Mouse (Mus musculus) heart, embryonic 13.5 days (tissue): ENCODE measurements around the gene Nob1. TPM values are rescaled to one million over a fixed set of nuclear protein-coding genes. Genes with fewer than 3 reads are reported as not detected.

Source experiments
- ATAC-seq: fragments of 200-750 bp; cut with Nextera tagmentation; 2 replicates; pipeline ENCODE4 v1.8.0; 2017; ENCODE audit warnings: moderate TSS enrichment; ENCODE audit not compliant: insufficient number of reproducible peaks, low FRiP score, low TSS enrichment; ENCODE audit errors: extremely low read depth
- H3K27ac ChIP-seq: fragments of 300-500 bp; sonication (generic); replicated peaks from 2 replicates; pipeline ENCODE4 v1.5.1; 2015; ENCODE audit warnings: moderate library complexity, mild to moderate bottlenecking, inconsistent platforms
- H3K27me3 ChIP-seq: fragments of 300-500 bp; sonication (generic); replicated peaks from 2 replicates; pipeline ENCODE4 v1.6.1; 2015; ENCODE audit warnings: mild to moderate bottlenecking, inconsistent platforms
- H3K36me3 ChIP-seq: fragments of 300-500 bp; sonication (generic); 2 replicates; pipeline ENCODE4 v1.6.1; 2015; ENCODE audit warnings: mild to moderate bottlenecking, inconsistent platforms
- H3K4me1 ChIP-seq: fragments of 300-500 bp; sonication (generic); 2 replicates; pipeline ENCODE4 v1.6.1; 2015; ENCODE audit warnings: inconsistent platforms
- H3K4me2 ChIP-seq: fragments of 300-500 bp; sonication (generic); 2 replicates; pipeline ENCODE4 v1.6.1; 2015; ENCODE audit warnings: inconsistent platforms, mild to moderate bottlenecking, moderate library complexity
- H3K4me3 ChIP-seq: fragments of 300-500 bp; sonication (generic); 2 replicates; pipeline ENCODE4 v1.5.1; 2015; ENCODE audit warnings: moderate library complexity, mild to moderate bottlenecking, inconsistent platforms
- H3K9ac ChIP-seq: fragments of 300-500 bp; sonication (generic); 2 replicates; pipeline ENCODE4 v1.6.1; 2015; ENCODE audit warnings: inconsistent platforms, mild to moderate bottlenecking, moderate library complexity
- H3K9me3 ChIP-seq: fragments of 300-500 bp; sonication (generic); 2 replicates; pipeline ENCODE4 v1.6.1; 2016; ENCODE audit warnings: inconsistent platforms
- WGBS: fragments of 180-500 bp; shearing (Covaris S2); methylation state at CpG from one replicate; pipeline ENCODE4 v1.1.7; 2015; ENCODE audit warnings: mixed read lengths; 5-methylcytosine and 5-hydroxymethylcytosine counted together
- polyA plus RNA-seq: library from polyadenylated mRNA; unstranded; fragments of >200 nt; fragmentation: Nextera tagmentation; extraction: Ambion mirVana; gene quantifications from 2 replicates; pipeline ENCODE4 v1.2.1, GENCODE M21; 2015

Nob1 gene
- polyA plus RNA-seq, 1 experiment from 2014 or later = 45.2 TPM

DNA sequence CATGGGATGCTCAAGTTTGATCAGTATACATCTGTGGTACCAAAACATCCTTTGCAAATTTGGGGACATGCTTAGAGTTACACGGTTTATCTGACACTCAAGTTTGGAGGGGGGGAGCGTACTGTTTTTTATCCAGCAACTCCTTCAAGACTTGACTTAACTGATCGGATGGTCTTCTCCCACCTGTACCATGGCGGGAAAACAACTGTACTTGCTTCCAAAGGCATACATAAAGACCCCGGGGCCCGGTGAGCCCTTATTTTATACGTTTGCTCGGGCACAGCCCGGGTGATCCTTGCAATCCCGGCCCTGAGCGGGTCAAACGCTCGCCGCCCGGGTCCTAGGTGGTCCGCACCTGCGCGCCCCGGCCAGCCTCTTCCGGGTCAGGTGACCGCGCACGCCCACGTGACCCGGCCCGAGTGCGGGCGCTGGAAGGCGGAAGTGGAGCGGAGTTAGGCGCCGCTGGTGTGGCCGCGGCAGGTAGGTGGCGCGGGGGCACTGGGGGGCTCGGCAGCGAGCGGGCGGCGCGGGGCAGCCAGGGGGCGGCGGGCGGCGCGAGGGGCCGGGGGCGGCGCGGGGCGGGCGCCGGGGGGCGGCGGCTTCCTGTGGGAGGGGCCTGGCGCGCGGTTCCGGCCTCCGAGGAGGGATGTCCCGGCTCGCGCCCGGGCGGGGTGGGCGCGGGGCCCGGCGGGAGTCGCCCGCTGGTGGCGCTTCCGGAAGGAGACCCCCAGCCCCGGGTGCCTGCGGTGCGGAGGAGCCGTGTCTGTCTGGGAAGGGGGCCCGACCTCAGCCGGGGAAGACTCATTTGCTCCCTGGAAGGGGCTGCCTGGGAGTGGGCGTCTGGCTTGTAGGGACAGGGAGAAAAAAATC lies 11.3 kb upstream of the Nob1 start, which contains the start of gene Wwp2:
Gene Wwp2 (plus strand): TSS at position 404 of the 870 bp plus-strand sequence.
- Histone ChIP-seq H3K9me3 (no peaks in the 10 kb centered on the region), H3K4me1 (peaks cover 15% of the 10 kb centered on the region), H3K4me3 (peak within 1 kb of the TSS; percentile 86), H3K27me3 (no peaks in the 10 kb centered on the region), H3K4me2 (peak within 1 kb of the TSS; percentile 83), H3K27ac (peak within 1 kb of the TSS; percentile 90), H3K36me3 (no peaks in the 10 kb centered on the region), H3K9ac (peak within 1 kb of the TSS; percentile 93)
- ATAC-seq = peak; percentile 89
- WGBS = under 1% methylated on average over 62 of the region's 81 CpGs

DNA sequence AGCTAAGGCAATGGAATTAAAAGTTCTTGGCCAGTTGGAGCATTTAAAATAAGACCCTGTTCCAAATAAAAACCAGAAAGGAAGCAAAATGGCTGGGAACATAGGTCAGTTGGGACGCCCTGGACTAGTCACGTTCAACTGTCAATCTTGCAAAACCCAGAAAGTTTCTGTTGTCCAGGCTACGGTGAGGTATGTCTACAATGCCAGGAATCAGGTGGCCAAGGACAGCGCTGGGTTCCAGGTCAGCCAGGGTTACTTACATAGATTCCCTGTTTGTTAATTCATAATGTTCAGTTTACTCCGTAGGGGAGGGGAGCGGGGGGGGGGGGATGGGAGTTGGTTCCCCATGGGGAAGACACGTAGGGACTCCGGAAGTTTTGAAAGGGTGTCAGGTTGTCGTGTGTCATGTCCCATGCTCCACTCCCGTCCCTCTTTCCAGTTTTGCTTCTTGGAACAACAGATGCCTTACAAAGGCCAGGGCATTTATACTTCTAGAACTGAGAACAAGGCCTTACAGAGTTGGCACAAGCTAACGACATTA lies 10.6 kb upstream of the Nob1 start:
- peak overlapping the region; percentile 93 for H3K9ac ChIP-seq
- 0 out of 2 replicates have a peak overlapping the region, but pooled peaks have one; percentile 90 for H3K27ac ChIP-seq
- no peaks in the 10 kb centered on the region for H3K36me3 ChIP-seq
- H3K27me3 ChIP-seq = no peaks in the 10 kb centered on the region; the same call in 1 of the 2 replicates
- H3K4me1 ChIP-seq = peaks cover 15% of the 10 kb centered on the region
- no peak for ATAC-seq
- H3K4me2 ChIP-seq = peak overlapping the region; percentile 83
- WGBS = 28% methylated on average over 11 of the region's 11 CpGs
- peak overlapping the region; percentile 86 for H3K4me3 ChIP-seq
- no peaks in the 10 kb centered on the region for H3K9me3 ChIP-seq

DNA sequence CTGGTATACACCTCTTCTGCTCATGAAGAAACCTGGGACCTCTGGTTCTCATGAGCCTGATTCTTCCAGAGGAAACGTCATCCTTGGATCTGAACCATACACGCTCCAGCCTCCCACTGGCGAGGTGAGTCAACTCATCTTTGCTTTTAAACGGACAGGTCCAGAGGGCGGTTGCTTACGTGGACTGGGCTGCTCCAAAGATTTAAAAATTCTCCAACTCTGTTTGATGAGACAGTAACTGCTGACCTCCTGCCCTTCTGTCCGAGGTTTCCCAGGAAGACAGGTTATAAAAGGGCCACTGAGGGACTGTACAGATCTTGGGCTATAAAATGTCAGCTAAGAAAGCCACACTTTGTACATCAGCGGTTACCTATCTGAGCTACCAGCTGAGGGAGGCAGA lies 6.0 kb upstream of the Nob1 start:
- Histone ChIP-seq H3K9me3 (no peaks in the 10 kb centered on the region), H3K4me2 (no peak overlapping the region), H3K27ac (no peak overlapping the region), H3K9ac (no peak overlapping the region), H3K4me3 (no peak overlapping the region), H3K27me3 (peaks cover 15% of the 10 kb centered on the region; the same call in 1 of the 2 replicates), H3K36me3 (no peaks in the 10 kb centered on the region), H3K4me1 (peaks cover 6% of the 10 kb centered on the region; the same call in 1 of the 2 replicates)
- WGBS = 77% methylated on average over 8 of the region's 8 CpGs
- no peak for ATAC-seq

DNA sequence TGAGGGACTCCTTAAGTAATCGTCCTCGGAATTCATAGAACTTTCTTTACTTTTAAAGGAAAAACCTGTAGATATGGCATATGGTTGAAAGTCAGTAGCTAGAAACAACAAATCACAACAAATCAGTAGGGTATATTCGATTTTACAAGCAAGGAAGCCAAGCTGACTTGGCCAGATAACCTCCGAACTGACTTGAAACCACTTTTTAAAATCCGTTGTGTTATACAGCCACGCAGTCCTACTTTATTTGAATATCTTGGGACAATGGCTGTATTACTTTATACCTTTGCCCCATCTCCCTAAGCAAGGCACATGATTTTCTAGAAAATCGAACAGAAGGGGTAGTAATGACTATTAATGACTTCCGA lies 363 bp upstream of the Nob1 start:
- H3K9me3 ChIP-seq = no peaks in the 10 kb centered on the region
- H3K4me1 ChIP-seq = peaks cover 17% of the 10 kb centered on the region
- H3K27me3 ChIP-seq = peaks cover 13% of the 10 kb centered on the region; the same call in 1 of the 2 replicates
- no peak overlapping the region for H3K27ac ChIP-seq
- no peak for ATAC-seq
- whole genome bisulfite sequencing = 42% methylated on average over 8 of the region's 8 CpGs
- peak overlapping the region; percentile 82 for H3K4me3 ChIP-seq
- H3K36me3 ChIP-seq = peaks cover 33% of the 10 kb centered on the region
- peak overlapping the region; percentile 81 for H3K4me2 ChIP-seq
- H3K9ac ChIP-seq = no peak overlapping the region; the same call in 1 of the 2 replicates

DNA sequence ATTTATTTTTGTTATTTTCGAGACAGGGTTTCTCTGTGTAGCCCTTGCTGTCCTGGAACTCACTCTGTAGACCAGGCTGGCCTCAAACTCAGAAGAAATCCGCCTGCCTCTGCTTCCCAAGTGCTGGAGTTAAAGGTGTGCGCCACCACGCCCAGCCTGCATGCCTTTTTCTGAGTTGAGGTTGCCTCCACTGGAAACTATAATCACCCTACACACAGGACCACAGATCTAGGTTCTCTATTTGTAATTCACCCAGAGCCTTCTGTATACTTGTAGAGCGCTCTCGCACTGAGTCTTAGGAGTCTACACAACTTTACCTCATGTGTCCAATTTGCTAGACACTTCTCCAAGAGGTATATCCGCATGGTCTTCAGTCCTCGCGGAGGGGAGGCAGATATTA lies 675 bp downstream of the Nob1 start:
- Histone ChIP-seq H3K27me3 (0 out of 2 replicates have a peak, but pooled peaks cover 10% of the 10 kb centered on the region), H3K4me1 (peaks cover 17% of the 10 kb centered on the region), H3K27ac (peak overlapping the region; percentile 69), H3K36me3 (peaks cover 44% of the 10 kb centered on the region), H3K9me3 (no peaks in the 10 kb centered on the region), H3K9ac (peak overlapping the region; percentile 88), H3K4me2 (peak overlapping the region; percentile 81), H3K4me3 (peak overlapping the region; percentile 82)
- ATAC-seq = no peak
- WGBS = 24% methylated on average over 9 of the region's 9 CpGs

DNA sequence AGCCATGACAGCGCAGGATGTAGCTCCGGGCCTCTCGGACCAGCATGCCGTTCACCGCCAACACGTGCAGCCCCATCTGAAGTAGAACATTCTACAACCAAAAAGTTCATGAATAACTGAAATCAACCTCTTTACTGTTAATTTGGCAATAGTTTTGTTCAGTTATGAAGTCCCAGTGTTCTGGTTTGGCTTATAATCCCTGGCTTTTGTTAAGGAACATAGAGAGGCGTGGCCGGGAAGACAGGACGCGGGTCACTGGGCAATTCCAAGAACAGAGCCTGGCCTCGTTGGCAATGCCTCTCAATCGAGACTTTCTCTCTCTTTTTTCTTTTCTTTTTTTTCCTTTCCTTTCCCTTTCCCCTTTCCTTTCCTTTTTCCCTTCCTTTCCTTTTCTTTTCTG lies 7.8 kb downstream of the Nob1 start:
- Histone ChIP-seq H3K9ac (no peak overlapping the region), H3K4me1 (no peaks in the 10 kb centered on the region; the same call in 1 of the 2 replicates), H3K9me3 (no peaks in the 10 kb centered on the region), H3K27ac (no peak overlapping the region), H3K27me3 (no peaks in the 10 kb centered on the region), H3K4me2 (no peak overlapping the region), H3K4me3 (no peak overlapping the region), H3K36me3 (peaks cover 100% of the 10 kb centered on the region)
- WGBS = 90% methylated on average over 12 of the region's 12 CpGs
- ATAC-seq = no peak

DNA sequence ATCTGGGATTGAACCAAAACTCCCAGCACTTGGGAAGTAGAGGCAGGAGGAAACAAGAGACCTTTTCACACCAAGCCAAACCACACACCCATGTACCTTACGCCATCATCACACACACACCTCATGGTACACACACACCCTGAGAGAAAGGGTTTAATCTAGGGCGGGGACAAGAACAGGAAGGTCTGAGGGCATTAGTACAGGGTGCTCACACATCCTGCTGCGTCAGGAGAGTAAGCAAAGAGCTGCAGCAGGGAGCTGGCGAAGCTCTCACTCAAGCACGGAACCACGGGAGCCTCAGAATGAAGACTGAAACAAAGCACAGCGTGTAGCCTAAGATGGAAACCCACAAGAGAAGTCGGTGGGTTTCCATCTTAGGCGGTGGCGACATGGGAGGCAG lies 11.0 kb downstream of the Nob1 start:
- ATAC-seq = no peak
- H3K27ac ChIP-seq = no peak overlapping the region
- H3K9ac ChIP-seq = no peak overlapping the region
- no peak overlapping the region for H3K4me3 ChIP-seq
- H3K9me3 ChIP-seq = no peaks in the 10 kb centered on the region
- H3K4me2 ChIP-seq = no peak overlapping the region
- 90% methylated on average over 10 of the region's 10 CpGs for WGBS
- no peaks in the 10 kb centered on the region for H3K4me1 ChIP-seq
- no peaks in the 10 kb centered on the region for H3K27me3 ChIP-seq
- peaks cover 100% of the 10 kb centered on the region for H3K36me3 ChIP-seq

DNA sequence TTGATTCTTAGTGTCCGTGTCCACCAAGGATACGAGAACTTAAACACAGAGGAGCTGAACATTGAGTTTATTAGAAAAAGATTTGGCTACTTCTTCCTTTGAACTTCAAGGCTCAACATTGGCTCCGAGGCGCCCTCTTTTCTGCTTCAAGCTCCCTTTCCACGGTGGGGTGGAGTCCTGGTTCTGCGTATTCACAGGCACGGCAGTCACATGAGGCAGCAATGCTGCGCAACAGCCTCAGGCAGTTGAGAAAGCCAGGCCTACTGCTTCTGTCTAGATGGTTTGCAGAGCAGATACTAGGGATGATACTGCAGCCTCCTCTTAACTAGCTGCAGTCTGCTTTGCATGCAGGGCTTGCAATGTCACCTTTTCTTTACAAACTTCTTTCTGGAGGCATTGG lies 12.3 kb downstream of the Nob1 start:
- H3K27me3 ChIP-seq = no peaks in the 10 kb centered on the region
- WGBS = 85% methylated on average over 8 of the region's 8 CpGs
- no peaks in the 10 kb centered on the region for H3K9me3 ChIP-seq
- no peak overlapping the region for H3K4me2 ChIP-seq
- ATAC-seq = no peak
- H3K36me3 ChIP-seq = peaks cover 93% of the 10 kb centered on the region
- H3K4me3 ChIP-seq = no peak overlapping the region
- no peak overlapping the region for H3K9ac ChIP-seq
- no peak overlapping the region for H3K27ac ChIP-seq
- no peaks in the 10 kb centered on the region for H3K4me1 ChIP-seq

DNA sequence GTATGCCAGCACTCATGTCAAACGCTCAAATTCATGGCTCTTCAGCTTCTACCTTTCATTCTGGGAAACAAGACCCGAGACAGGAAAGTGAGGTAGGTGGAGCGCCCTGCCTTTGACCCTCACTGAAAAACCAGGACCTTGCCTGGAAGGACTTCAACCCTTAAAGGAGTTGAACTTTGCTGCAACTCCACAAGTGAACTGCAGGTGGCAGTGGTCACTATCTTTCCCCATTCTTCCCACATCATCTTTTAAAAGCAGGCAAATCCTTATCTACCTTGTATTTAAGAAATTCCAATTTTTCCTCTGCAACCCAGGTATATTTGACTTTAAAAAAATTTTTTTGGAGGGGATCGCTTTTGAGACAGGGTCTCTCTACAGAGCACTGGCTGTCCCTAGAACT lies 13.5 kb downstream of the Nob1 start:
- Histone ChIP-seq H3K27ac (no peak overlapping the region), H3K27me3 (no peaks in the 10 kb centered on the region), H3K4me2 (no peak overlapping the region)

DNA sequence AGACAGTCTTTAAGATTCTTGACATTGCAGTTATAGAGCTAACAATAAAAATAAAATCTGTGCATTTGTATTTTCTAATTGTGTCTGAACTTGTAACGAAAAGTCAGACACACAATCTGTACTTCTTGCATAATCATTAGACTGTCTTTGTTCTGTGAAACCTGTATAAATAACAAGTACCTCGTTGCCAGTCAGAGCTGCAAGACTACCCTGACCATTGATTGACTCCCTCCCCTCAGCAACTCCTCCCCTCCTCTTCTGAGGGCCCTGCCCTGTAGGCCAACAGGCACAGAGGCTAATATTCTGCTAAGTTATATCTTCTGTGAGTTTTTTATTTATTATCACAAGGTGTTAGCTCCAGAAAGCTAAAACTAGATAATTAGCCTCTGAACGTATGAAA lies 18.9 kb downstream of the Nob1 start:
- H3K4me3 ChIP-seq = no peak overlapping the region
- H3K9me3 ChIP-seq = no peaks in the 10 kb centered on the region
- no peak overlapping the region for H3K9ac ChIP-seq
- H3K4me1 ChIP-seq = peaks cover 15% of the 10 kb centered on the region
- no peak for ATAC-seq
- peaks cover 30% of the 10 kb centered on the region for H3K36me3 ChIP-seq
- H3K4me2 ChIP-seq = no peak overlapping the region
- WGBS = 58% methylated on average over 3 of the region's 3 CpGs
- H3K27me3 ChIP-seq = 0 out of 2 replicates have a peak, but pooled peaks cover 2% of the 10 kb centered on the region
- H3K27ac ChIP-seq = no peak overlapping the region

More for the DNA sequence above, 13.5 kb downstream of the Nob1 start:
- no peak for ATAC-seq
- Histone ChIP-seq H3K4me3 (no peak overlapping the region), H3K36me3 (peaks cover 85% of the 10 kb centered on the region), H3K9me3 (no peaks in the 10 kb centered on the region), H3K9ac (no peak overlapping the region), H3K4me1 (no peaks in the 10 kb centered on the region)
- 60% methylated on average over 4 of the region's 4 CpGs for WGBS

DNA sequence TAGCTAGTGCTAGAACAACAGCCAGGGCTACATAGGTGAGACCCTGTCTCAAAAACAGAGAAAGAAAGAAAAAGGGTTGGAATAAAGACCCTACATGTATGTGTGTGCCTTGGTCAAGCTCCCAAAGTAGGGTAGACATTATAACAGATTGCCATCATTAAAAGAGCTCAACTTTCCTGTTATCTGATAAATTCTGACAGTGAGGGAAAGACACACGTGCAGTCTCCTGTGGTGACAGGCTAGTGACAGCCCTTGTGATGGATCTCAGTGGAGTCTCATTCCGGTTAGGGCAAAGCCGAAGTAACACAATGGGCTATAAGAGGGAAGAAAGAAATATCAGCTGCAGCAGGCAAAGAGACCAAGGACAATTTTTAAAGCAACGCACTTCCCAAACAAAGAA lies 20.8 kb downstream of the Nob1 start:
- peaks cover 11% of the 10 kb centered on the region for H3K36me3 ChIP-seq
- H3K4me1 ChIP-seq = peaks cover 15% of the 10 kb centered on the region
- H3K4me3 ChIP-seq = no peak overlapping the region
- H3K9me3 ChIP-seq = no peaks in the 10 kb centered on the region
- WGBS = 55% methylated on average over 4 of the region's 4 CpGs
- ATAC-seq = no peak
- peak overlapping the region; percentile 65 for H3K27ac ChIP-seq
- peak overlapping the region; percentile 69 for H3K4me2 ChIP-seq
- no peak overlapping the region for H3K9ac ChIP-seq
- H3K27me3 ChIP-seq = 0 out of 2 replicates have a peak, but pooled peaks cover 2% of the 10 kb centered on the region
